Comparison of ENCODE assay signal across 7 mouse cellular contexts in genomic region chr3:137918932-137919311, GRCm38 (mm10). TPM values are rescaled to one million over a fixed set of nuclear protein-coding genes. Genes with fewer than 3 reads are reported as not detected.
A peak's percentile ranks its signal among the peaks of the same experiment; 100 is the strongest.
DNase-seq lines count a peak whose midpoint lies in the region; ATAC-seq and TF ChIP-seq lines count a peak whose summit lies in the region.

No protein-coding gene starts in this region.

- DNase-seq in lung, postnatal 0 days (ENCODE audit: low spot score), result peak; percentile 42
- DNase-seq in lung, postnatal 36 days, result no peak
- DNase-seq in c-Kit-negative CD71-positive TER-119-positive erythroid progenitor cells, embryonic 14.5 days (ENCODE audit: low read depth, low spot score), result peak; percentile 20
- no peak for DNase-seq in ovary, adult 18-20 months (ENCODE audit: low spot score)

- H3K4me3 ChIP-seq in lung, postnatal 0 days (ENCODE audit: low read depth, low read length), result peak overlapping the region; percentile 61
- H3K4me3 ChIP-seq in limb, embryonic 12.5 days (replicated peaks), result peak overlapping the region; percentile 88
- H3K4me3 ChIP-seq in neural tube, embryonic 14.5 days (ENCODE audit: low read depth, low read length), result peak overlapping the region; percentile 64

- ATAC-seq in lung, postnatal 0 days, result peak; percentile 54
- peak; percentile 4; the same call in 1 of the 2 replicates for ATAC-seq in granulocyte monocyte progenitor cell, adult 5-6 weeks (replicated peaks; ENCODE audit: poor library complexity, severe bottlenecking)
- ATAC-seq in limb, embryonic 12.5 days (ENCODE audit: insufficient number of reproducible peaks, insufficient read depth, low FRiP score, low TSS enrichment, low read depth), result 0 out of 2 replicates have a peak, but pooled peaks have one; percentile 27
- ATAC-seq in neural tube, embryonic 14.5 days (ENCODE audit: low read depth), result peak; percentile 39

- WGBS in lung, postnatal 0 days, result 11% methylated on average over 6 of the region's 6 CpGs
- 19% methylated on average over 6 of the region's 6 CpGs for WGBS in limb, embryonic 12.5 days
- 17% methylated on average over 6 of the region's 6 CpGs for WGBS in neural tube, embryonic 14.5 days

- peak overlapping the region; percentile 46 for H3K9ac ChIP-seq in lung, postnatal 0 days (replicated peaks; ENCODE audit: low read depth)
- H3K9ac ChIP-seq in limb, embryonic 12.5 days (replicated peaks), result peak overlapping the region; percentile 75
- H3K9ac ChIP-seq in neural tube, embryonic 14.5 days (replicated peaks; ENCODE audit: low read depth, low read length), result peak overlapping the region; percentile 64

- H3K36me3 ChIP-seq in lung, postnatal 0 days (ENCODE audit: insufficient read depth, low read length), result no peaks in the 10 kb centered on the region
- H3K36me3 ChIP-seq in limb, embryonic 12.5 days, result peaks cover 20% of the 10 kb centered on the region
- no peaks in the 10 kb centered on the region for H3K36me3 ChIP-seq in neural tube, embryonic 14.5 days (ENCODE audit: control insufficient read depth, insufficient read depth, low read length)

- TF ChIP-seq EP300 in lung, postnatal 0 days (IDR thresholded peaks at IDR 0.05), result no peak

- no peak for TF ChIP-seq CTCF in lung, postnatal 0 days (IDR thresholded peaks at IDR 0.05)

- H3K27ac ChIP-seq in lung, postnatal 0 days (ENCODE audit: low read length), result peak overlapping the region; percentile 33
- peak overlapping the region; percentile 76; the same call in 1 of the 2 replicates for H3K27ac ChIP-seq in limb, embryonic 12.5 days
- peak overlapping the region; percentile 40; the same call in 1 of the 2 replicates for H3K27ac ChIP-seq in neural tube, embryonic 14.5 days (ENCODE audit: low read depth, low read length)

- peak overlapping the region; percentile 77 for H3K4me2 ChIP-seq in lung, postnatal 0 days (replicated peaks; ENCODE audit: low read depth, low read length)
- H3K4me2 ChIP-seq in limb, embryonic 12.5 days, result peak overlapping the region; percentile 63
- peak overlapping the region; percentile 77 for H3K4me2 ChIP-seq in neural tube, embryonic 14.5 days (ENCODE audit: low read depth, low read length)

- peaks cover 9% of the 10 kb centered on the region; the same call in 1 of the 2 replicates for H3K4me1 ChIP-seq in lung, postnatal 0 days (ENCODE audit: insufficient read depth, low read depth, low read length)
- H3K4me1 ChIP-seq in limb, embryonic 12.5 days (replicated peaks), result peaks cover 18% of the 10 kb centered on the region
- H3K4me1 ChIP-seq in neural tube, embryonic 14.5 days (ENCODE audit: control insufficient read depth, insufficient read depth, low read length), result peaks cover 14% of the 10 kb centered on the region; the same call in 1 of the 2 replicates

- H3K27me3 ChIP-seq in lung, postnatal 0 days (replicated peaks; ENCODE audit: insufficient read depth, low read length), result no peaks in the 10 kb centered on the region
- no peaks in the 10 kb centered on the region for H3K27me3 ChIP-seq in limb, embryonic 12.5 days
- H3K27me3 ChIP-seq in neural tube, embryonic 14.5 days (ENCODE audit: control insufficient read depth, insufficient read depth, low read length), result no peaks in the 10 kb centered on the region

- no peaks in the 10 kb centered on the region for H3K9me3 ChIP-seq in lung, postnatal 0 days (ENCODE audit: low read length)
- no peaks in the 10 kb centered on the region for H3K9me3 ChIP-seq in limb, embryonic 12.5 days
- H3K9me3 ChIP-seq in neural tube, embryonic 14.5 days (ENCODE audit: control insufficient read depth, low read length), result no peaks in the 10 kb centered on the region

RNA-seq across cellular contexts. Expression of gene Lamtor3, which starts 0.6 kb away (rescaled TPM):
- 114 and 122 TPM in 2 replicates for polyA plus RNA-seq in lung, postnatal 0 days (2015; fragmentation: Nextera tagmentation; extraction: Ambion mirVana)
- total RNA-seq in granulocyte monocyte progenitor cell, adult 5-6 weeks (2014; fragmentation: Nextera tagmentation), result 62.4 and 76.7 TPM in 2 replicates
- total RNA-seq in granulocyte monocyte progenitor cell, adult 5-6 weeks (2017), result 69.4 and 87.9 TPM in 2 replicates
- polyA plus RNA-seq in limb, embryonic 12.5 days (2016; fragmentation: Nextera tagmentation; extraction: Ambion mirVana), result 94.0 and 98.3 TPM in 2 replicates
- 123 and 132 TPM in 2 replicates for polyA plus RNA-seq in neural tube, embryonic 14.5 days (2014; fragmentation: Nextera tagmentation; extraction: Ambion mirVana)

RNA-seq across cellular contexts. Expression of gene Dnajb14, which starts 51.4 kb away (rescaled TPM):
- 10.0 and 12.4 TPM in 2 replicates for polyA plus RNA-seq in lung, postnatal 0 days (2015; fragmentation: Nextera tagmentation; extraction: Ambion mirVana)
- total RNA-seq in granulocyte monocyte progenitor cell, adult 5-6 weeks (2014; fragmentation: Nextera tagmentation), result 6.2 and 7.4 TPM in 2 replicates
- 4.8 and 7.1 TPM in 2 replicates for total RNA-seq in granulocyte monocyte progenitor cell, adult 5-6 weeks (2017)
- polyA plus RNA-seq in limb, embryonic 12.5 days (2016; fragmentation: Nextera tagmentation; extraction: Ambion mirVana), result 11.0 and 11.6 TPM in 2 replicates
- polyA plus RNA-seq in neural tube, embryonic 14.5 days (2014; fragmentation: Nextera tagmentation; extraction: Ambion mirVana), result 17.9 and 18.7 TPM in 2 replicates

RNA-seq across cellular contexts. Expression of gene H2afz, which starts 54.6 kb away (rescaled TPM):
- polyA plus RNA-seq in lung, postnatal 0 days (2015; fragmentation: Nextera tagmentation; extraction: Ambion mirVana), result 577 and 614 TPM in 2 replicates
- total RNA-seq in granulocyte monocyte progenitor cell, adult 5-6 weeks (2014; fragmentation: Nextera tagmentation), result 1,151 and 1,351 TPM in 2 replicates
- total RNA-seq in granulocyte monocyte progenitor cell, adult 5-6 weeks (2017), result 1,517 and 1,875 TPM in 2 replicates
- polyA plus RNA-seq in limb, embryonic 12.5 days (2016; fragmentation: Nextera tagmentation; extraction: Ambion mirVana), result 2,591 and 2,901 TPM in 2 replicates
- polyA plus RNA-seq in neural tube, embryonic 14.5 days (2014; fragmentation: Nextera tagmentation; extraction: Ambion mirVana), result 673 and 776 TPM in 2 replicates

Comparison
In these comparisons a context has a peak if more than half of its experiments do, and no peak if none do; other contexts are left out.
1. DNase-seq: peak in lung, postnatal 0 days (single experiment) and c-Kit-negative CD71-positive TER-119-positive erythroid progenitor cells, embryonic 14.5 days (single experiment); none in lung, postnatal 36 days (single experiment) and ovary, adult 18-20 months (single experiment).
2. ATAC-seq: peak in every context shown above with its lines; median percentile 54 in lung, postnatal 0 days; 39 in neural tube, embryonic 14.5 days; 27 in limb, embryonic 12.5 days; 4 in granulocyte monocyte progenitor cell, adult 5-6 weeks.
3. Peak in every context shown above with its lines, with median percentiles within 50 percentile points of each other: H3K27ac ChIP-seq, H3K4me2 ChIP-seq, H3K4me3 ChIP-seq and H3K9ac ChIP-seq.